Mouse (Mus musculus) 3134 (cell line): Measurements from ENCODE around the gene Tas1r2.
A peak's percentile ranks its signal among the peaks of the same experiment; 100 is the strongest.

ENCODE experiments used
- DNase-seq: peaks from one replicate; pipeline ENCODE4 v3.0.0-alpha.2; 2011; ENCODE audit warnings: low spot score; ENCODE audit not compliant: insufficient read length; ENCODE audit errors: extremely low read depth

Gene Tas1r2

GRCm38 (mm10) chr4:139637847-139638246, 15.5 kb upstream of the Tas1r2 start:
- DNase-seq, result no peak

GRCm38 (mm10) chr4:139638356-139638755, 15.0 kb upstream of the Tas1r2 start:
- DNase-seq, result no peak

- no peak for DNase-seq
These were observed 13.5 kb upstream of the Tas1r2 start for GRCm38 (mm10) chr4:139639801-139640200.

GRCm38 (mm10) chr4:139640333-139640732, 13.0 kb upstream of the Tas1r2 start:
- DNase-seq, result no peak

- DNase-seq, result no peak
These were observed 12.6 kb upstream of the Tas1r2 start for GRCm38 (mm10) chr4:139640775-139641174.

- no peak for DNase-seq
These were observed 11.4 kb upstream of the Tas1r2 start for GRCm38 (mm10) chr4:139641829-139642425.

- DNase-seq, result peak; percentile 44
These were observed 9.4 kb upstream of the Tas1r2 start for GRCm38 (mm10) chr4:139643972-139644371.

- no peak for DNase-seq
These were observed 6.4 kb upstream of the Tas1r2 start for GRCm38 (mm10) chr4:139646916-139647315.

- DNase-seq, result no peak
These were observed 3.1 kb upstream of the Tas1r2 start for GRCm38 (mm10) chr4:139650086-139650743.

GRCm38 (mm10) chr4:139650907-139651306, 2.4 kb upstream of the Tas1r2 start:
- no peak for DNase-seq

- DNase-seq, result no peak
These were observed 8.6 kb downstream of the Tas1r2 start for GRCm38 (mm10) chr4:139661897-139662296.

GRCm38 (mm10) chr4:139667632-139668031, 14.3 kb downstream of the Tas1r2 start:
- no peak for DNase-seq

GRCm38 (mm10) chr4:139669847-139670246, 16.5 kb downstream of the Tas1r2 start:
- DNase-seq, result peak; percentile 23

- DNase-seq, result no peak
These were observed 22.4 kb downstream of the Tas1r2 start for GRCm38 (mm10) chr4:139675696-139676095.

GRCm38 (mm10) chr4:139683728-139684638, 30.6 kb downstream of the Tas1r2 start:
- peak; percentile 30 for DNase-seq

- DNase-seq, result no peak
These were observed 31.3 kb downstream of the Tas1r2 start for GRCm38 (mm10) chr4:139684639-139685017.

- peak; percentile 40 for DNase-seq
These were observed 34.7 kb downstream of the Tas1r2 start for GRCm38 (mm10) chr4:139688058-139688457.

GRCm38 (mm10) chr4:139689627-139690269, 36.4 kb downstream of the Tas1r2 start:
- DNase-seq, result peak; percentile 70

GRCm38 (mm10) chr4:139693315-139693714, 40.0 kb downstream of the Tas1r2 start:
- no peak for DNase-seq

- no peak for DNase-seq
These were observed 44.4 kb downstream of the Tas1r2 start for GRCm38 (mm10) chr4:139697755-139698154.

GRCm38 (mm10) chr4:139698602-139699001, 45.3 kb downstream of the Tas1r2 start:
- no peak for DNase-seq
